Mouse (Mus musculus): ENCODE results near the gene Caln1. TPM values are rescaled to one million over a fixed set of nuclear protein-coding genes. Genes with fewer than 3 reads are reported as not detected.
A peak's percentile ranks its signal among the peaks of the same experiment; 100 is the strongest.

Gene Caln1
- total and polyA plus RNA-seq, 3 experiments = not detected

- TF ChIP-seq CTCF (IDR thresholded peaks at IDR 0.05 in 2 of 3, conservative IDR thresholded peaks at IDR 0.05 in 1 of 3; ENCODE audit: control insufficient read depth in 1 of 3, insufficient read depth in 1 of 3, low read depth in 2 of 3, low read length in 3 of 3, poor library complexity in 1 of 3, severe bottlenecking in 1 of 3) = no peak
- no peak for TF ChIP-seq POLR2A (IDR thresholded peaks at IDR 0.05; ENCODE audit: control insufficient read depth in 1 of 2, insufficient read depth in 1 of 2, low read depth in 1 of 2, low read length in 2 of 2, poor library complexity in 1 of 2)
- no peak for TF ChIP-seq GATA1 (IDR thresholded peaks at IDR 0.05; ENCODE audit: low read depth, low read length)
- TF ChIP-seq MAX (IDR thresholded peaks at IDR 0.05; ENCODE audit: low read length) = no peak
- Histone ChIP-seq H3K36me3 (ENCODE audit: control insufficient read depth in 1 of 2, insufficient read depth in 2 of 2, low read length in 2 of 2) (peaks cover 2 to 3% of the 10 kb centered on the region in 2 experiments; a peak in 3 of 4 replicates), H3K9me3 (replicated peaks; ENCODE audit: insufficient read depth, low read length) (no peaks in the 10 kb centered on the region), H3K4me3 (ENCODE audit: control insufficient read depth in 1 of 2, insufficient read depth in 1 of 2, low read depth in 2 of 2, low read length in 2 of 2) (no peak overlapping the region), H3K79me2 (ENCODE audit: control insufficient read depth, insufficient read depth, low read length, poor library complexity) (no peaks in the 10 kb centered on the region), H3K4me1 (ENCODE audit: control insufficient read depth in 1 of 2, insufficient read depth in 2 of 2, low read length in 2 of 2) (no peaks in the 10 kb centered on the region), H3K27ac (ENCODE audit: control insufficient read depth, low read depth, low read length) (no peak overlapping the region), H3K9ac (ENCODE audit: control insufficient read depth, low read depth, low read length, poor library complexity, severe bottlenecking) (no peak overlapping the region), H3K27me3 (ENCODE audit: control insufficient read depth in 1 of 2, insufficient read depth in 2 of 2, low read length in 2 of 2) (no peaks in the 10 kb centered on the region)
- DNase-seq (ENCODE audit: low read depth, low spot score) = no peak
Observed at GRCm38 (mm10) chr5:130333971-130334370, 35.3 kb upstream of the Caln1 start.

- no peak overlapping the region for H3K4me3 ChIP-seq (ENCODE audit: control insufficient read depth in 1 of 2, insufficient read depth in 1 of 2, low read depth in 2 of 2, low read length in 2 of 2)
- H3K9me3 ChIP-seq (replicated peaks; ENCODE audit: insufficient read depth, low read length) = no peaks in the 10 kb centered on the region
- TF ChIP-seq SIN3A (IDR thresholded peaks at IDR 0.05; ENCODE audit: low read length) (no peak), CTCF (IDR thresholded peaks at IDR 0.05 in 2 of 3, conservative IDR thresholded peaks at IDR 0.05 in 1 of 3; ENCODE audit: control insufficient read depth in 1 of 3, insufficient read depth in 1 of 3, low read depth in 2 of 3, low read length in 3 of 3, poor library complexity in 1 of 3, severe bottlenecking in 1 of 3) (peak in 2 of 3 experiments; percentile 15 to 21; a peak in 2 of 6 replicates), MYC (IDR thresholded peaks at IDR 0.05; ENCODE audit: low read depth, low read length) (no peak), GATA1 (IDR thresholded peaks at IDR 0.05; ENCODE audit: low read depth, low read length) (no peak), MAFK (IDR thresholded peaks at IDR 0.05; ENCODE audit: borderline replicate concordance, low read depth, low read length) (no peak), CHD1 (IDR thresholded peaks at IDR 0.05; ENCODE audit: low read depth, low read length) (no peak), SMC3 (IDR thresholded peaks at IDR 0.05; ENCODE audit: low read depth, low read length) (no peak)
- no peaks in the 10 kb centered on the region for H3K4me1 ChIP-seq (ENCODE audit: control insufficient read depth in 1 of 2, insufficient read depth in 2 of 2, low read length in 2 of 2)
- H3K27me3 ChIP-seq (ENCODE audit: control insufficient read depth in 1 of 2, insufficient read depth in 2 of 2, low read length in 2 of 2) = no peaks in the 10 kb centered on the region
- H3K27ac ChIP-seq (ENCODE audit: control insufficient read depth, low read depth, low read length) = no peak overlapping the region
- no peaks in the 10 kb centered on the region for H3K79me2 ChIP-seq (ENCODE audit: control insufficient read depth, insufficient read depth, low read length, poor library complexity)
- H3K9ac ChIP-seq (ENCODE audit: control insufficient read depth, low read depth, low read length, poor library complexity, severe bottlenecking) = no peak overlapping the region
- DNase-seq (ENCODE audit: low read depth, low spot score) = peak; percentile 28
- H3K36me3 ChIP-seq (ENCODE audit: control insufficient read depth in 1 of 2, insufficient read depth in 2 of 2, low read length in 2 of 2) = peaks cover 0 to 2% of the 10 kb centered on the region in 2 experiments; a peak in 2 of 4 replicates
Observed at GRCm38 (mm10) chr5:130335462-130335861, 33.8 kb upstream of the Caln1 start.

- no peak overlapping the region for H3K9ac ChIP-seq (ENCODE audit: control insufficient read depth, low read depth, low read length, poor library complexity, severe bottlenecking)
- TF ChIP-seq POLR2AphosphoS5 (IDR thresholded peaks at IDR 0.05; ENCODE audit: borderline replicate concordance, low read depth, low read length) (no peak), MAFK (IDR thresholded peaks at IDR 0.05; ENCODE audit: borderline replicate concordance, low read depth, low read length) (no peak), GABPA (IDR thresholded peaks at IDR 0.05; ENCODE audit: low read depth, low read length) (no peak), CHD2 (IDR thresholded peaks at IDR 0.05; ENCODE audit: low read length) (no peak), UBTF (IDR thresholded peaks at IDR 0.05; ENCODE audit: borderline replicate concordance, insufficient read depth, low read depth, low read length) (no peak)
- no peak for DNase-seq (ENCODE audit: low read depth, low spot score)
- peaks cover 2% of the 10 kb centered on the region in 2 experiments; a peak in 2 of 4 replicates for H3K36me3 ChIP-seq (ENCODE audit: control insufficient read depth in 1 of 2, insufficient read depth in 2 of 2, low read length in 2 of 2)
- no peaks in the 10 kb centered on the region for H3K79me2 ChIP-seq (ENCODE audit: control insufficient read depth, insufficient read depth, low read length, poor library complexity)
- H3K9me3 ChIP-seq (replicated peaks; ENCODE audit: insufficient read depth, low read length) = no peaks in the 10 kb centered on the region
- peaks cover 0 to 9% of the 10 kb centered on the region in 2 experiments; a peak in 3 of 4 replicates for H3K4me1 ChIP-seq (ENCODE audit: control insufficient read depth in 1 of 2, insufficient read depth in 2 of 2, low read length in 2 of 2)
- no peaks in the 10 kb centered on the region for H3K27me3 ChIP-seq (ENCODE audit: control insufficient read depth in 1 of 2, insufficient read depth in 2 of 2, low read length in 2 of 2)
- H3K27ac ChIP-seq (ENCODE audit: control insufficient read depth, low read depth, low read length) = no peak overlapping the region
- no peak overlapping the region for H3K4me3 ChIP-seq (ENCODE audit: control insufficient read depth in 1 of 2, insufficient read depth in 1 of 2, low read depth in 2 of 2, low read length in 2 of 2)
Observed at GRCm38 (mm10) chr5:130340656-130341055, 28.6 kb upstream of the Caln1 start.
